Mouse (Mus musculus) midbrain, postnatal 0 days (tissue): ENCODE measurements around the gene Tpcn2. TPM values are rescaled to one million over a fixed set of nuclear protein-coding genes. Genes with fewer than 3 reads are reported as not detected.

ENCODE experiments used
- ATAC-seq: fragments of 200-750 bp; cut with Nextera tagmentation; 2 replicates; pipeline ENCODE4 v1.8.0; 2017; ENCODE audit warnings: moderate number of reproducible peaks, mild to moderate bottlenecking, moderate TSS enrichment, moderate library complexity; ENCODE audit not compliant: low FRiP score
- DNase-seq: peaks from one replicate; pipeline ENCODE4 v3.0.0-alpha.2; 2015; ENCODE audit warnings: low spot score
- H3K27ac ChIP-seq: fragments of 300-500 bp; sonication (generic); 2 replicates; pipeline ENCODE4 v1.5.1; 2014; ENCODE audit warnings: low read depth, mild to moderate bottlenecking, low read length, mixed read lengths
- H3K27me3 ChIP-seq: fragments of 300-500 bp; sonication (generic); 2 replicates; pipeline ENCODE4 v1.6.1; 2014; ENCODE audit warnings: low read length, control low read depth, mixed read lengths; ENCODE audit not compliant: insufficient read depth
- H3K36me3 ChIP-seq: fragments of 300-500 bp; sonication (generic); 2 replicates; pipeline ENCODE4 v1.6.1; 2014; ENCODE audit warnings: low read length, control low read depth, mixed read lengths; ENCODE audit not compliant: insufficient read depth
- H3K4me1 ChIP-seq: fragments of 300-500 bp; sonication (generic); 2 replicates; pipeline ENCODE4 v1.6.1; 2014; ENCODE audit warnings: mild to moderate bottlenecking, control low read depth, antibody characterized with exemption, low read length, mixed read lengths; ENCODE audit not compliant: insufficient read depth
- H3K4me2 ChIP-seq: fragments of 300-500 bp; sonication (generic); 2 replicates; pipeline ENCODE4 v1.6.1; 2014; ENCODE audit warnings: low read depth, mild to moderate bottlenecking, low read length, mixed read lengths; ENCODE audit not compliant: poor library complexity, severe bottlenecking
- H3K4me3 ChIP-seq: fragments of 300-500 bp; sonication (generic); 2 replicates; pipeline ENCODE4 v1.5.1; 2014; ENCODE audit warnings: low read depth, mild to moderate bottlenecking, low read length, moderate library complexity
- H3K9ac ChIP-seq: fragments of 300-500 bp; sonication (generic); replicated peaks from 2 replicates; pipeline ENCODE4 v1.6.1; 2014; ENCODE audit warnings: mild to moderate bottlenecking, low read length, moderate library complexity, mixed read lengths; ENCODE audit not compliant: poor library complexity, severe bottlenecking
- H3K9me3 ChIP-seq: fragments of 300-500 bp; sonication (generic); 2 replicates; pipeline ENCODE4 v1.6.1; 2016; ENCODE audit warnings: low read length, control low read depth
- CTCF ChIP-seq: IDR thresholded peaks from 2 replicates; pipeline ENCODE4 v1.5.1; 2016; ENCODE audit warnings: antibody characterized with exemption, mild to moderate bottlenecking
- WGBS: fragments of 180-500 bp; shearing (Covaris S2); extraction: QIAGEN DNeasy Blood & Tissue Kit; methylation state at CpG from one replicate; pipeline ENCODE4 v1.1.7; 2014; 5-methylcytosine and 5-hydroxymethylcytosine counted together
- polyA plus RNA-seq: library from polyadenylated mRNA; unstranded; fragments of >200 nt; fragmentation: Nextera tagmentation; extraction: Ambion mirVana; gene quantifications from 2 replicates; pipeline ENCODE4 v1.2.1, GENCODE M21; 2015
- total RNA-seq: library from RNA; depleted of rRNA; stranded (reverse); fragments of >200 nt; gene quantifications from 2 replicates; pipeline ENCODE4 v1.2.3, GENCODE M21; 2014

Gene Tpcn2
- total and polyA plus RNA-seq, 2 experiments from 2014 or later: 1.5 to 2.8 TPM

DNA sequence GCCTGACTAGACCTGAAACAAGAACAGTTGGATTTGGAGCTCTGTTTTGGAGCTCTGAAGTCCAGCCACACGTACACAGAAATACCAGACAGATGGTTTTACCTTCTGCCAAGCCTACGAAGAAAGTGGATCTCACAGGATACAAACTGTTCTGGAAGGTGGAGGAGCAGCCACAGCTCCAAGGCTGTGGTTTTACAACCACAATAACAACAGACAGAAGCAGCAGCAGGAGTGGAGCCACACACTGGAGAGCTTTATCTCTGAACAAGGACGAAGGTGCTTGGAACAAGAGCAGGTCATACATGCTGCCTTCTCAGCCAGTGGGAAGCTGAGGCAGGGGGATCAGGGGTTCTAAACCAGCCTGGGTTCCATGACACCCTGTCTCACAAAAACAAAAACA lies 35.7 kb upstream of the Tpcn2 start:
- H3K4me2 ChIP-seq: no peak overlapping the region
- no peaks in the 10 kb centered on the region for H3K36me3 ChIP-seq
- no peak overlapping the region for H3K27ac ChIP-seq
- H3K4me1 ChIP-seq: no peaks in the 10 kb centered on the region
- H3K9me3 ChIP-seq: no peaks in the 10 kb centered on the region
- ATAC-seq (no peak), DNase-seq (no peak)
- TF ChIP-seq CTCF: no peak
- no peaks in the 10 kb centered on the region for H3K27me3 ChIP-seq
- no peak overlapping the region for H3K4me3 ChIP-seq
- WGBS: 80% methylated on average over 3 of the region's 3 CpGs
- no peak overlapping the region for H3K9ac ChIP-seq

- no peak overlapping the region for H3K4me2 ChIP-seq
- DNase-seq: peak; percentile 62
- no peak overlapping the region for H3K4me3 ChIP-seq
- TF ChIP-seq CTCF: no peak
- no peaks in the 10 kb centered on the region for H3K9me3 ChIP-seq
- 56% methylated on average over 4 of the region's 4 CpGs for WGBS
- no peak overlapping the region for H3K27ac ChIP-seq
- ATAC-seq: no peak
- H3K9ac ChIP-seq: no peak overlapping the region
- H3K36me3 ChIP-seq: no peaks in the 10 kb centered on the region
- no peaks in the 10 kb centered on the region for H3K4me1 ChIP-seq
- no peaks in the 10 kb centered on the region for H3K27me3 ChIP-seq
Observed at GRCm38 (mm10) chr7:145317522-145317921, 33.7 kb upstream of the Tpcn2 start.

DNA sequence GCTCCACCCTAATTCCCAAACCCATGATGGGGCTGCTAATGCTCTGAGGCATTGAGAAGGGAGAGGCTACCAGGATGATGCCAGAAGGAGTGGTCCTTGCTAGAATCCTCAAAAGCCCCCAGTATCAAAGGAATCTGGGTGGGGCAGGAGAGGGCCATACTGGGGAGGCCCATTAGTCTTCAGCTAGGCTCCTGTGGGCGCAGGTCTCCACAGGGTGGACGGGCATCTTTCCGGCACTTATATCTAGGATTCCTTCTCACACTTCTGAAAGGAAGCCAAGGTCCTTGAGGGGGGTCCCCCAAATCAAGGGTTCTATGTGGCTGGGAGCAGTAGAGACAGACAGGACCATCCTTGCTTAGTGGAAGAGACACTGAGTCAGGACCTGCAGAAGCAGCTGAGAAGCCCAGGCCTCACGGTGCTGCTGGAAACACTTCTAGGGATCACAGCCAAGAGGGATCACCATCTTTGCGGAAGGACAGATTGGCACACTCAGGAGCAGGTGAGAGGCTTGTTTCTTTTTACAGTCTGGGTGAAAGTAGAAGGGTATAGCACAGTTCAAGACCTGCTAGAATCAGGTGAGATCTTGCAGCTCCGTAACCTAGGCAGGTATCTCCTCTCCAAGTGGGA lies 31.1 kb upstream of the Tpcn2 start, which contains the start of gene Mrgprd:
Gene Mrgprd, plus strand, starts transcription at position 51 of the 627 bp plus-strand sequence.
- Histone ChIP-seq H3K27ac (no peak within 1 kb of the TSS), H3K27me3 (no peaks in the 10 kb centered on the region), H3K36me3 (no peaks in the 10 kb centered on the region), H3K4me1 (no peaks in the 10 kb centered on the region), H3K9ac (no peak within 1 kb of the TSS), H3K4me3 (no peak within 1 kb of the TSS), H3K4me2 (no peak within 1 kb of the TSS), H3K9me3 (no peaks in the 10 kb centered on the region)
- DNase-seq (no peak), ATAC-seq (no peak)
- 94% methylated on average over 6 of the region's 6 CpGs for WGBS
- TF ChIP-seq CTCF: no peak

DNA sequence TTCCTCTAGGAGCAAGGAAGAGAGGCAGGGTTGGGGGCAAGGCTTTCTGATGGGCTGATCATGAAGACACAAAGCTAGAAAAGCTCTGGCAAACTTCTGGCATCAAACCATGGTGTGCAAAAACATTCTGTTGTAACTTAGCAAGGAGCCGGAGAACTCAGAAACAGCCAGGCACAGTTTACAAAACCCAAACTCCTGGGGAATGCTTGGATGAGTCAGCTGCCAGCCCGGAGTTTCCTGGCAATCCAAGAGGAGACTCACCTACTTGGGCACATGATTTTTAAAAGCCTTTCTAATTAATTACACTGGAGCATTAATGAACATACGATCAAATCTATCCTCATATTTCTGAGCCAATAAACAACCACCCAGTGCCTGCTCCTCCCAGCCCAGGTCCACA lies 28.3 kb upstream of the Tpcn2 start:
- no peak for TF ChIP-seq CTCF
- no peaks in the 10 kb centered on the region for H3K9me3 ChIP-seq
- WGBS: 82% methylated on average over 3 of the region's 3 CpGs
- no peak overlapping the region for H3K9ac ChIP-seq
- H3K27ac ChIP-seq: no peak overlapping the region
- no peak overlapping the region for H3K4me3 ChIP-seq
- no peaks in the 10 kb centered on the region for H3K4me1 ChIP-seq
- no peak overlapping the region for H3K4me2 ChIP-seq
- no peaks in the 10 kb centered on the region for H3K27me3 ChIP-seq
- ATAC-seq: no peak
- DNase-seq: no peak
- H3K36me3 ChIP-seq: no peaks in the 10 kb centered on the region

DNA sequence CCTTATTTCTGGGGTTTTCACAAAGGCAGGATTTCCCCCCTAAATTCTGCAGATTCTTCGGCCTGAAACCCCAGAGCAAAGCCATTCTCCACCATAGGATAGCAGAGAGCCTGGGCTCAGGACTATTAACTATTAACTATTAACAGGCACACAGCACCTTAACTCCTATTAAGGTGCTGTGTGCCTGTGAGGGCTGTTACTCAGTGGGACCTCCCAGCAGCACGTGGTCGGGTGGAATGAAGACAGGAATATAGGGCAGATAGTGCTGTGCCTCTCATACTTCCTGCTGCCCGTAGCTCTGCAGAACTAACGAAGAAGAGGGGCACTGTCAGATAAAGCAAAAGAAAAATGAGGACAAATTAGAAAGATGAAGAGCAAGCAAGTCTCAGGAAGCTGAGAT lies 26.7 kb upstream of the Tpcn2 start:
- no peak for ATAC-seq

DNA sequence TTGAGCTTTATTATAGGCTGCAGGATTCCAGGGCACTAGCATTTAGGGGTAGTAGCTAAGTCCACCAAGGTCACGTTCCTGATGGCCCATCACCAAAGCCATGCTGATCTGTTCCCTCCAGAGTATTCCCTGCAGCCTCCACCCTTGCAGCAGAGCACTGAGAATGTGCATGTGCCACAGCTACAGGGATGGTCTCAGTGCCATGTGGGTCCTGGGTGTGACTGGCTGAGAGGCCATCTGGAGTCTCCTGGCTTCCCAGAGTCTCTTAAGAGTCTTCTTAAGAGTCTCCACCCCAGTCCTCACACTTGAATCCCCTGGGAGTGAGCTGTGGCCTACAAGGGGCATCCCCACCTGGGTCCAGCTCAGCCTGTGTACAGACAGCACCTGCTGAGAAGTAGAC lies 26.1 kb upstream of the Tpcn2 start:
- ATAC-seq (no peak), DNase-seq (no peak)
- WGBS: 91% methylated on average over 1 of the region's 1 CpGs
- H3K36me3 ChIP-seq: no peaks in the 10 kb centered on the region
- no peak overlapping the region for H3K9ac ChIP-seq
- no peaks in the 10 kb centered on the region for H3K4me1 ChIP-seq
- no peaks in the 10 kb centered on the region for H3K9me3 ChIP-seq
- no peaks in the 10 kb centered on the region for H3K27me3 ChIP-seq
- no peak for TF ChIP-seq CTCF
- no peak overlapping the region for H3K4me3 ChIP-seq
- H3K4me2 ChIP-seq: no peak overlapping the region
- H3K27ac ChIP-seq: no peak overlapping the region

More for the DNA sequence above, 26.7 kb upstream of the Tpcn2 start:
- no peak overlapping the region for H3K4me2 ChIP-seq
- no peaks in the 10 kb centered on the region for H3K4me1 ChIP-seq
- no peak for DNase-seq
- no peak overlapping the region for H3K4me3 ChIP-seq
- no peak overlapping the region for H3K9ac ChIP-seq
- no peaks in the 10 kb centered on the region for H3K27me3 ChIP-seq
- no peak for TF ChIP-seq CTCF
- no peaks in the 10 kb centered on the region for H3K9me3 ChIP-seq
- H3K27ac ChIP-seq: no peak overlapping the region
- H3K36me3 ChIP-seq: no peaks in the 10 kb centered on the region
- WGBS: 78% methylated on average over 5 of the region's 5 CpGs
